Mouse (Mus musculus) lung, postnatal 25 days (tissue): ENCODE results near the gene Parp14.

ENCODE experiments used
- DNase-seq: peaks from one replicate; pipeline ENCODE4 v3.0.0; 2022; ENCODE audit warnings: low spot score

Gene Parp14

GRCm38 (mm10) chr16:35870581-35871047 lies 730 bp downstream of the Parp14 start:
- no peak for DNase-seq

- no peak for DNase-seq
Measured at GRCm38 (mm10) chr16:35869656-35870055, 1.7 kb downstream of the Parp14 start.

DNA sequence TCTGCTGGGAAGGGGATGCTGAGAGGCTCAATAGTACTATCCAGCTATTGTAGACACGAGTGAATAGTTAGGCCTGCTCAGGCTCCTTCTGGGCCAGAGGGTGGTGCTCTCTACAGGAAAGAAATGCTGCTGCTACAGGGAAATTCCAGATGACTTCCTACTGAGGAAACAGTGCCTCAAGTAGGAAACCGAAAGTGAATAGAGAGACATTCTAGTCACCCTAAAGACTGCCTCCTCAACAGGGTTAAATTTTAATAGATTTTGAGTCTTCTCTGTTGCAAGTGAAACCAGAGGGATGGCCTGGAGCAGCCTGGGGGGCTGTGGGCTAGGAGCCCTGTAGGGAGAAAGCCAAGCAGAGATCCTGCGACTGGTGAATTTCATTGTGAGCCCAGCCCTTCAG lies 2.2 kb downstream of the Parp14 start:
- peak; percentile 50 for DNase-seq

DNA sequence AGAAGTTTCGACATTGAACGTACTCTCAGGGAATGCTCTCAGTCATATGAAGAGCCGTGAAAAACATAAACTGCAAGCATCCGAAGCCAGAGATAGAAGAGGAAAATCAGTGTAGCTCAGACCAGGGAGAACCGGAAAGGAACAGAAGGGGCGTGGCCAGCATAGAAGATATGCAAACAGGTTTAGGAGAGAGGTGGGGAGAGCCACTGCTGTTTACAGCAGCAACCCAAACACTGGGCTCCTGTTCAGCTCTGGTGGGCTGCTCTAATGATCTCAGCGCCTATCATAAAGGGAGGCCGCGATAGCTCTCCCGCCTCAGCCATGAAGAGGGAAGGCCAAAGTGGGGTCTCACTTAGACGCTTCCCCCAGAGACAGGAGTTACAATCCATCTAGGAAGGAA lies 3.6 kb downstream of the Parp14 start:
- DNase-seq, result no peak

- DNase-seq, result no peak
Measured at GRCm38 (mm10) chr16:35862057-35862456, 9.3 kb downstream of the Parp14 start.

DNA sequence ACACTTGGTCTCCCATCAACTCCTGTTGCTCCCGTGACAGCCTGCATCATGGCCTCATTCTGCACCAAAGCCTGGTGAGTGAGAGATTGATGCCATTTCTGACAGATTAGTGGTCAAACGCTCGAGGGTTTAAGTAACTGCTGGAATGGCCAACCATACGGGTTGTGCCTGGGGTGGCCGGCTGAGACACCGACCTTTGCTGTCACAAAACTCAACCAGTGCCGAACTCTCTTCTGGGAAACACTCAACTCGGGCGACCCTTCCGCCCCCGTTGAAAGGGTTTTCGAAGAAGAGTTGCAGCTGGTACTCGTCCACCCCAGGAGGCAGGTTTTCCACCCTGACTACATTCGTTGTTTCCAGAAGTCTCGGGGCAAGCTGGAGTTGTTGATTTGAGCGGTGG lies 11.1 kb downstream of the Parp14 start:
- no peak for DNase-seq

DNA sequence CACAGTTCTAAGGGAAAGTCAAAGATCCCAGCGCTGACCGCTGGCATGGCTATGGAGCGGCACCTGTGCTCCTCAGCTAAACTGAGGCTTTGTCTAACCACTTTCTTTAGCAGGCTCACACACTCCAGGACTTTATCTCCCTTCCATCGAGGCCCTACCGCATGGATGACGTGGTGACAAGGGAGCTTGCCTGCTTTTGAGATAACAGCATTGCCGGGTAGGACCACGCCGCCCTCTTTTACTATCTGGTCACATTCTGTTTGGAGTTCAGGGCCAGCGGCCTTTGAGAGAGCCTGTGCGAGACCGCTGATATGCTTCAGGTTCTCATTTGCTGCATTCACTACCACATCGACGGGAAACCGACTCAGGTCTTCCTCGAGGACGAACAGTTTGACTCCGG lies 14.6 kb downstream of the Parp14 start:
- no peak for DNase-seq

DNA sequence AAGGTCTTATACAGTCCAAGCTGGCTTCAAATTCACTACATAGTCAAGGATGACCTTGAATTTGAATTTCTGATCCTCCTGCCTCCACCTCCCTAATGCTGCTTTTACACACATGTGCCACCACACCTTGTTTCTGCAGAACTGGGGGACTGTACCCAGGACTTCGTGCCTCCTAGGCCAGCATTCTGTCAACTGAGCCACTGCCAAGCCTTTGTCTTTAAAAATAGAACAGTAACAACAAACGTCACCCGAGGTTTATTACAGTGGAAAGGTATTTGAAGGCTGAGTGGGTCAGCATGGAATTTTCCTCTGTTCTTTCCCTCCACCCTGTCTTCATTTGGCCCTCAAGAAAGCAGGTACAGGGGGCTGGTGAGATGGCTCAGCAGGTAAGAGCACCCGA lies 15.5 kb downstream of the Parp14 start:
- DNase-seq, result no peak

GRCm38 (mm10) chr16:35847138-35847537 lies 24.2 kb downstream of the Parp14 start:
- DNase-seq, result no peak

GRCm38 (mm10) chr16:35839680-35840079 lies 31.7 kb downstream of the Parp14 start:
- peak; percentile 36 for DNase-seq

- no peak for DNase-seq
Measured at GRCm38 (mm10) chr16:35834653-35835052, 36.7 kb downstream of the Parp14 start.

- DNase-seq, result no peak
Measured at GRCm38 (mm10) chr16:35832926-35833325, 38.4 kb downstream of the Parp14 start.

- peak; percentile 1 for DNase-seq
Measured at GRCm38 (mm10) chr16:35829999-35830398, 41.3 kb downstream of the Parp14 start.

- peak; percentile 81 for DNase-seq
Measured at GRCm38 (mm10) chr16:35817255-35818089, 53.9 kb downstream of the Parp14 start.

GRCm38 (mm10) chr16:35813119-35813518 lies 58.2 kb downstream of the Parp14 start:
- DNase-seq, result peak; percentile 5

DNA sequence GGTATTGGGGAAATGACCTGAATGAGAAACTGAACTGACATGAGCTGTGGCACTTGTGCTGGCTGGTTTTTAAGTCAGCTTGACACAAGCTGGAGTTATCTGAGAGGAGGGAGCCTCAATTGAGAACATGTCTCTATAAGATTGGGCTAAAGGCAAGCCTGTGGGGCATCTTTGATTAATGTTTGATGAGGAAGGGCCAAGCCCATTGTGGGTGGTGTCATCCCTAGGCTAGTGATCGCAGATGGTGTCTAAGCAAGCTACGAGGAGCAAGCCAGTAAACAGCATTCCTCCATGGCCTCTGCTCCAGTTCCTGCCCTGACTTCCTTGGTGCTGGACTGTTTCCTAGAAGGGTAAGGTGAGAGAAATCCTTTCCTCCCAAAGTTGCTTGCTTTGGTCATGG lies 62.5 kb downstream of the Parp14 start:
- DNase-seq, result no peak

- DNase-seq, result no peak
Measured at GRCm38 (mm10) chr16:35807663-35807992, 63.7 kb downstream of the Parp14 start.

GRCm38 (mm10) chr16:35806973-35807662 lies 64.2 kb downstream of the Parp14 start:
- DNase-seq, result no peak

- no peak for DNase-seq
Measured at GRCm38 (mm10) chr16:35803723-35804122, 67.6 kb downstream of the Parp14 start.

GRCm38 (mm10) chr16:35802163-35802562 lies 69.2 kb downstream of the Parp14 start:
- DNase-seq, result peak; percentile 35

GRCm38 (mm10) chr16:35791962-35792521 lies 79.3 kb downstream of the Parp14 start:
- no peak for DNase-seq

- DNase-seq, result no peak
Measured at GRCm38 (mm10) chr16:35788330-35788729, 83.0 kb downstream of the Parp14 start.

DNA sequence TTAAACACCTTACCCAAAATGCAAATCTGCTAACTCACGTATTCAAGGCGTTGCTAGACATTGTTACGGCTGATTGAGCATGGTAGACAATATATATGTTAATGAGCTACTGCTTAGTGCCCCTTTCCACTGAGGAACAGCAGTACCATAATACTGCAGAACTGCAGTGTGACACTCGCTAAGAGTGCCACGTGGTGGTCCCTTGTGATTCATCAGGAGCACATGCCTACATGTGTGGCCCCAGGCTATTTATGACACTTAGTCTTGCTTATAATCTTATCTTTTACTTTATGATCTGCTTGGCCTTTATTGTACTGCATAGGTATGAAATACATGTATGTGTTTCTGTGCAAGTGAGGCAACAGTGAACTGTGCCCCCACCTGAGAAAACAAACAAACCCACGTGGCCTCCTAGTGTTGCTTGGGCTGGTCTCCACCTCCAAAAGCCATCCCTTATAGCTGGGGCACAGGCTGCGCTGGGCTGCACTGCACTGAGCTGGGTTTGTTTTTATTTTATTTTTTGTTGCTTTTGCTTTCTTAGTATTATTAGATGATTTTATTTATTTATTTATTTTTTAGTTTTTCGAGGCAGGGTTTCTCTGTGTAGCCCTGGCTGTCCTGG lies 83.7 kb downstream of the Parp14 start:
- no peak for DNase-seq
